Mouse (Mus musculus) CD4-positive helper T cell, adult 2 months (primary cell): ENCODE measurements around the gene Diaph2.
A peak's percentile ranks its signal among the peaks of the same experiment; 100 is the strongest.
"Not testable (repeated sequence)": the region's sequence is repeated elsewhere in the genome, so short reads cannot be mapped to it uniquely, and the experiment has no call there.

Source experiments
- DNase-seq: peaks from one replicate; pipeline ENCODE4 v3.0.0-alpha.2; 2012; ENCODE audit warnings: low read depth, missing footprints, low spot score

Gene Diaph2

DNA sequence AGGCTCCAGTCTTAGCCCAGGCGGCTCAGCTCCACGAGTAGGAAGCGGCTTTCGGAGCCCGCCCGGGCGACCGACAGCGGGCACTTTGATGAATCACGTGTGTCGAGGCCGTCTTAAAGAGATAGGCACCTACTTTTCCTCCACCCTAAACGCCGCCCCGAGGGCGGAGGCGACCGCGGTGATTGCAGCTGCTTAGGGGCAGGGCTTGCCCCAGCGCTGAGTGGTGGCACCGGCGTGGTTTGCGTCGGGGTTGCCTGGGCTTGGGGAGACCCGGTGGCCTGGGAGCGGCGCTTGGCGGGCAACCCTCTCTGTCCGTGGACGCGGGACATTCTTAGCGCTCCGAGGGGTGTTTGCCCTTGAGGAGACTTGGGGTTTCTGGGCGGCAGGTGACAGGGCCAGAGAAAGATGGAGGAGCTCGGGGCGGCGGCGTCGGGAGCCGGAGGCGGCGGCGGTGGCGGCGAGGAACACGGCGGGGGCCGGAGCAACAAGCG is at the start of gene Diaph2:
Gene Diaph2 (plus strand): TSS at position 172 of the 491 bp plus-strand sequence.
- DNase-seq, result peak; percentile 93

DNA sequence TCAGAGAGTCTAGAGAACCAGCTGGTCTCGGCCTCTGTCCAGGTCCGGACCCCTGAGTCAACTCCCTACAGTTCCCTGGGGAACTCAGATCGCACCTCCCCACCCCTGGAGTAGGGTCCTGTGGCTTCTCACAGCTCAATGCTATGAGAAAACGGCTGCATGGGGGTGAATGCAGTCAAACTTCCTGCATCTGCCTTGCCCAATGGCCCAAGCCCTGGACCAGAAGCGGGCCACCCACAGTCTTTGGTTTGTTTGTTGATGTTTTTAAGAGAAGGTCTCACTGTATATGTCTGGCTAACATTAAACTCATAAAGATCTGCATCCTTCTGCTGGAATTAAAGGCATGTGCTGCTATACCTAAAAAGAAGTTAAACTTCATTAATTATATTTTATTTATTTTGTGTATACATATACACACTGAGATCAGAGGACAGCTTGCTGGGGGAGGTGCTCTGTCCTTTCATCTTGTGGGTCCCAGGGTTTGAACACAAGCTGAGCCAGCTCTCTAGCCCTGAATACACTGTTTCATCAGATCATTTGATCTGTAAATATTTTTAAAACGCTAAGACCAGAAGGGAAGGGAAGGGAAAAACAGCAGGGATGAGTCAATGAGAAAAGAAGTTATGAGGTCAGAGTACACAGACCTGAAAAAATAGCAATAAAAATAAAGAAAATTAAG is 47.8 kb upstream of the Diaph2 start:
- no peak for DNase-seq

DNA sequence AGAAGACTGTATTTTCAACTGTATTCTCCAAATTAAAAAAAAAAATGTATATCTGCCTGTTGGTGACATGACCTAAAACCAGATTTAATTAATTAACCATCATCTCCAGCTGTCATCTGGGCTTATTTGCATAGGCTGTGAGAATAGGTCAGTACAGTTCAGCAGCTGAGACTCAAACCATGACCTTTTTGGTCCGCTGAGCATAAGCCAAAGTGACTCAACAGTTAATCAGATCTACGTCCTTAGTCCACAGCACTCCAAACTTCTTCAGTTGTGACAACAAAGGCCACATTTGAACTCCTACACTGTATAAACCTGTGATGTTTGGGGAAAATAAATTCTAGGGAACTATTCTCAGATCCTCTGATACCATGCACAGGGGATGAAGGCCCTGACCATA is 39.9 kb upstream of the Diaph2 start:
- no peak for DNase-seq

DNA sequence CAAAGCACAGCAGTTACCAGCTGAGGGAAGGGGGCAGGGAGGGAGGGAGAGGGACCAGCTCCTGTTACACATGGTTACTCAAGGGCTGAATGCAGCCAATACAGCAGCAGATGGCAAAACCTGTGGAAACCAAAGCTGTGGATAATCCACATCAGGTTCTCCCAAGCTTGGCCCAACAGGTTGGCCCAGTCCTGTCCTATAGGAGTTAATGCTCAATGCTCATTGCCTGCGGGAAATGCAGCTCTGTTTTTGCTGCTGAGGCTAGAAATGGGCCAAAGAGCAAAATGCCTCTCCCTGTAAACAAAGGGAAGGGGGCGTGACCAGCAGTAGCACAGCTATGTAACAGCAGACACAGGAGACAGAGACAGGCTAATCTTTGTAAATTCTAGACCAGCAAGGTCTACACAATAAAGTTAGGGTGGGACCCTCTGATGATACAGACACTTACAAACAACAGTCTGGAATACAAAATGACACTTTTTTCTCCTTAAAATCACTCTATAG is 20.8 kb upstream of the Diaph2 start:
- no peak for DNase-seq

DNA sequence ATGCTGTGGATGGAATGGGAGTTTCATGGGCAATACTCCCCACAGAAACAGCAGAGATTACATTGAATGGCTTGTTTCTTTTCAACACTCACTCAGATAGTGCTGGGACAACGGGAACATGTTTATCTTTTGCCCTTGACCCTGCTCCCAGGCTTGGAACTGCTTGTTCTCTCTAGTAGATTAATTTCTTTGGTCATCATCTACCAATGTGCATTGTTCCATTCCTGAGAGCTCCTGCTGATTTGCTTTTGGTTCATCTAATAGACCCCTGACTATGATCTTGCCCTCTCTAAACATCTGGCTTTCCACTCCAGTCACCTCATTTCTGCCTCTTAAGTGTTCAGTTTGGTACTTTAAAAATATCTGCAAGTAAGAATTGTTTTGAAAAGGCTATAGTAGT is 13.0 kb upstream of the Diaph2 start:
- DNase-seq, result no peak

DNA sequence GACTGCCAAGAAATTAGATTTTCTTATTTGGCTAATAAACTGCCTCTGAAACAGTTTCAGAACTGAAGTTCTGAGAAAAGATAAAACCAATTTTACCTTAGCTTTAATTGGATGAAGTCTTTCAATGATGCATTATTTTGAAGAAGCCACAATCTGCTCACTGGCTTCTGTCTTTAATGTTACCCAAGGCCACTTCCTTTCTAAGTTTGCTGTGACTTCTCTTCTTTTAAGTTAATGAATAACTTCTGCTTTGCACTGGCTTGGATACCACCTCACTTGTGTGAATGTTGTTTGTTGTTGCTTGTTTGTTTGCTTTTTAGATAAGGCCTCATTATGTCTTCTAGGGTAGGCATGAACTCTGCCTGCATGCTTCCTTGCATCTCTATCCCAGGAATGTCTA is 10.3 kb upstream of the Diaph2 start:
- no peak for DNase-seq

DNA sequence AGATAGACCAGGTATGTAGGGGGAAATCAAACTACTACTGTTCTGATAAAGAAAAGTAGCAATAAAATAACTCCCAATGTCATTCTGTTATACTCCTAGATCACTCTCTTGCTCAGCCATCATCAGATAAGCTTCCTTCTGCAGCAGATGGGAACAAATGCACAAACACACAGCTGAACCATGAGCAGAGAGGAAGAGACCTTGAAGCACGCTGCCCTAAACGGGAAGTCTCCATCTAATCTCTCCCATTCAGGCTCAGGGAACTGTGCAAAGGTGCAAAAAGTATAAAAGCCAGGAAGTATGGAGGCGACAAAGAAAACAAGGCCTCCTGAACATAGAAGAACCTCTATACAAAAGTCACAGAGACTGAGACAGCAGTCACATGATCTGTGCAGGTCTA is 6.6 kb upstream of the Diaph2 start:
- no peak for DNase-seq

- DNase-seq, result no peak
Measured at GRCm38 (mm10) chrX:129745976-129746375, 3.6 kb upstream of the Diaph2 start.

DNA sequence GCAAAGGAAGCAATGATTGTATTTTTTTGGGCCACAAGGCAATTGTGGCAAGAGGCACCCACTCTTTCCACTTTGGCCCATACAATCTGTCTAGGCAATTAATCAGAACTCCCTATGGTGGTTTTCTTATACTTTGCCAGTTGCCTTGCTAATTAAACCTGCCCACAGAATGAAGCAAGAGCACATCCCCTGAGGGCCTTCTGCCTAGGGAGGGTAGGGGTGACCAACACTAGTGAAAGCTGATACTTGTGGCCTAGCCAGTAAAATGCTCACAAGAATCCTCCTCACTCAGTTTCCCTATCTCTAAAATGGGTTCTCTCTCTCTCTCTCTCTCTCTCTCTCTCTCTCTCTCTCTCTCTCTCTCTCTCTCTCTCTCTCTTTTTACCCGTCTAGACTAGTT is 440 bp upstream of the Diaph2 start:
- DNase-seq, result no peak

GRCm38 (mm10) chrX:129750094-129750569 is 590 bp downstream of the Diaph2 start:
- DNase-seq, result peak; percentile 34

- DNase-seq, result no peak
Measured at GRCm38 (mm10) chrX:129750606-129751005, 1.1 kb downstream of the Diaph2 start.

- DNase-seq, result no peak
Measured at GRCm38 (mm10) chrX:129756606-129757005, 7.1 kb downstream of the Diaph2 start.

- DNase-seq, result no peak
Measured at GRCm38 (mm10) chrX:129762649-129763048, 13.1 kb downstream of the Diaph2 start.

GRCm38 (mm10) chrX:129765378-129765777 is 15.8 kb downstream of the Diaph2 start:
- DNase-seq, result no peak

GRCm38 (mm10) chrX:129766811-129767210 is 17.3 kb downstream of the Diaph2 start:
- DNase-seq, result no peak

DNA sequence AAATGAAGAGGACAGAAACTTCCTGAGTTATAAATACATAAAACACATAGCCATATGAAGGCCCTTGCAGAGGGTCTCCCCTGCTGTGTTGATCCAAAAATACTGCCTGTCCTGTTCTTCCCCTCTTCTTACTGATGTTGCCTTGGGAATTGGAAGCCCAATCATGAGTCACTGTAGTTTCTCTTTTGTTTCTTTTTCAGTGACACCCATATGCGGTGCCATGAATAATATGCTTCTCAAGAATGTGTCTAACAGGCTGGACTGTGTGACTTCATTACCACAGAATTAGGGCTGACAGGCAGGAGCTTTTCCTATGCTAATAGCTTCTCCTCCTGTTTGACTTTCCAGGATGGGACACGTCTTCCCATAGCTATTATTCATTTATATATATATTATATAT is 21.1 kb downstream of the Diaph2 start:
- DNase-seq, result no peak

DNA sequence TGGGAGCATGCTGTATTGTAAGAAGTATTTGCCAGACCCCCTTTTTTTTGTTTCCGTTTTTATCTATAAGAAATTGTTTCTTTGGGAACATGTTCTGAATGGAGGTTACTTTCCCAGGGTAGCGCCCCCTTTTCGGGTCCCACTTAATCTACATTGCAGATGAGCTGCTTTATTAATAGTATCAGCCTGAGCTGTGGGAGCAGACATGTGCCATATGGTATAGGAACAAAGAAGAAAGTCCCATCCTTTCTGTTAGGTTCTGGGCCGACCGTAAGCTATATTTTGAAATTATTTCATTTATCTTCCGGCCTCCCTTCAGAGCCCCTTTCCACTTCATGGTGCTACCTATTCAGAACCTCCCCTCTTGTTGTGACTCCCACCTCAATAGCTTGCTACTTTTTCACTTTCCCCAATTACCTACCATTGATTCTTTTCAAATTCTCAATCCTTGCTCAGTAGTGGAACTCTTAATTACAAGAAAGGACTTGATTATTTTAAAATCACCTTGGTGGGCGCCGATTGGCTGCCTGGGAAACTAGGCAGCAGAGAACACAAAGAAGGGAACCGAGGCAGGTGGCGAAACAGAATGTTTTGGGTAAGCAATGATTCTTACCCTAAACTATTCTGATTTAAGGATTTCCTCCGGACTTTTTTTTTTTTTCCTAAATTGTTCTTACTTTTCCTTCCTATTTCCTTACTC is 24.2 kb downstream of the Diaph2 start:
- no peak for DNase-seq

- DNase-seq, result no peak
Measured at GRCm38 (mm10) chrX:129774478-129774877, 24.9 kb downstream of the Diaph2 start.

DNA sequence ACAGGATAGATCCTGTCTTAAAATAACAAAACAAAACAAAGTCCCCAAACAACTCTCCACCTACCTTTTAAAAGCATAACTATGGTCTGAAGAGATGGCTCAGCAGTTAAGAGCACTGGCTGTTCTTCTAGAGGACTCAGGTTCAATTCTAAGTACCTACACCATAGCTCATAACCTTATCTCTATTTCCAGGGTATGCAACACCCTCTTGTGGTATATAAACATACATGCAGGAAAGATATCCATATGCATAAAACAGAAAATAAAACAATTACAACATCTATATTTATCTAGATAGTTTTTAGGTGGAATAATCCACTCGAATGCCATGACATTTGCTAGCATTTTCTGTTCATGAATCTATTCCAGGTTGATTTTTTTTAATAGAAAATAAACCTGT is 27.2 kb downstream of the Diaph2 start:
- no peak for DNase-seq

GRCm38 (mm10) chrX:129777404-129777962 is 27.9 kb downstream of the Diaph2 start:
- no peak for DNase-seq

GRCm38 (mm10) chrX:129781844-129782243 is 32.3 kb downstream of the Diaph2 start:
- DNase-seq, result no peak

DNA sequence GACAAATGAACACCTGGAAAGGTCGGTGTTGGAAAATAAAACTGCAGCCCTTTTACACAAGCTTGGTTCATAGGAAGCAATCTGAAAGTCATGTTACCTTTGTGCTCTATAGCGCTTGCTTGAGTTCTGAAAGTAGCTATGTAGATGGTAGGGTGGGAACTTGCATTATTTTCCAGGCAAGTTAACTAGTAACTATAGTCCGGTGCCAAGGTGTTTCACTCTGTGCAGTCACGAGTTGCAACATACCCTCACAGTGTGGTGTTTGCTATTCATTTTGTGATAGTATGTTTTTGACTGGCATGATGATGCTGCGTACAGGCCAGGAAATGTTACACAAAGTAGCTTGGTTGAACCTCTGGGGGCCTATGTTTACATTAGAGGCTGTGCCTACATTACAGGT is 34.5 kb downstream of the Diaph2 start:
- DNase-seq, result no peak

GRCm38 (mm10) chrX:129799920-129800319 is 50.4 kb downstream of the Diaph2 start:
- DNase-seq, result not testable (repeated sequence)
